Comparison of ENCODE assay signal across 31 mouse cellular contexts in genomic region chr8:91925968-91926524, GRCm38 (mm10).
A peak's percentile ranks its signal among the peaks of the same experiment; 100 is the strongest.
DNase-seq lines count a peak whose midpoint lies in the region; ATAC-seq and TF ChIP-seq lines count a peak whose summit lies in the region.
"Had no signal": no experiment of that assay in that cellular context is flagged by ENCODE, and none has a peak within 500 bp of the region (broad histone marks: within the 10 kb centered on the region; RNA-seq: fewer than 3 reads in every experiment).

No protein-coding gene starts in this region.

- POLR2A ChIA-PET in Patski (lab: Charles Lee) = interaction anchor here (0.8 kb wide), 1 partner anchor 123 kb away, joined by 3 read pairs; no protein-coding TSS in a partner anchor

- H3K4me1 ChIP-seq in embryonic facial prominence, embryonic 14.5 days (ENCODE audit: control insufficient read depth, insufficient read depth, low read length) = peaks cover 13% of the 10 kb centered on the region; the same call in 1 of the 2 replicates
- peaks cover 54% of the 10 kb centered on the region for H3K4me1 ChIP-seq in limb, embryonic 10.5 days
- peaks cover 9% of the 10 kb centered on the region for H3K4me1 ChIP-seq in liver, embryonic 12.5 days
- H3K4me1 ChIP-seq: forebrain, embryonic 15.5 days; heart, embryonic 13.5 days; kidney, embryonic 15.5 days; lung, embryonic 15.5 days; midbrain, embryonic 13.5 days had no signal

- no peak overlapping the region for H3K9ac ChIP-seq in embryonic facial prominence, embryonic 14.5 days (ENCODE audit: low read depth, low read length)
- H3K9ac ChIP-seq in liver, embryonic 12.5 days = no peak overlapping the region
- H3K9ac ChIP-seq: embryonic facial prominence, embryonic 15.5 days; forebrain, embryonic 15.5 days; heart, embryonic 13.5 days; hindbrain, embryonic 14.5 days; kidney, embryonic 15.5 days; lung, embryonic 15.5 days; midbrain, embryonic 13.5 days had no signal

- no peak overlapping the region for H3K4me3 ChIP-seq in embryonic facial prominence, embryonic 14.5 days (ENCODE audit: low read depth, low read length)
- no peak overlapping the region for H3K4me3 ChIP-seq in limb, embryonic 10.5 days
- no peak overlapping the region for H3K4me3 ChIP-seq in liver, embryonic 12.5 days
- H3K4me3 ChIP-seq: embryonic facial prominence, embryonic 15.5 days; forebrain, embryonic 15.5 days; heart, adult 2 months; heart, embryonic 13.5 days; kidney, embryonic 15.5 days; lung, embryonic 15.5 days; midbrain, embryonic 13.5 days had no signal

- H3K27ac ChIP-seq in embryonic facial prominence, embryonic 14.5 days (replicated peaks; ENCODE audit: low read depth, low read length) = no peak overlapping the region
- H3K27ac ChIP-seq in limb, embryonic 10.5 days = peak overlapping the region; percentile 50
- no peak overlapping the region for H3K27ac ChIP-seq in liver, embryonic 12.5 days
- H3K27ac ChIP-seq: embryonic facial prominence, embryonic 15.5 days; forebrain, embryonic 15.5 days; heart, adult 2 months; heart, embryonic 13.5 days; hindbrain, embryonic 14.5 days; kidney, embryonic 15.5 days; lung, embryonic 15.5 days; midbrain, embryonic 13.5 days; stomach, postnatal 0 days had no signal

- WGBS in embryonic facial prominence, embryonic 14.5 days = 22% methylated on average over 8 of the region's 8 CpGs
- WGBS in limb, embryonic 10.5 days = 19% methylated on average over 8 of the region's 8 CpGs
- WGBS in liver, embryonic 12.5 days (ENCODE audit: insufficient replicate concordance) = 55% methylated on average over 8 of the region's 8 CpGs

- H3K4me2 ChIP-seq in embryonic facial prominence, embryonic 14.5 days (ENCODE audit: low read depth, low read length) = no peak overlapping the region
- no peak overlapping the region for H3K4me2 ChIP-seq in liver, embryonic 12.5 days
- H3K4me2 ChIP-seq: embryonic facial prominence, embryonic 15.5 days; forebrain, embryonic 15.5 days; heart, embryonic 13.5 days; hindbrain, embryonic 14.5 days; kidney, embryonic 15.5 days; lung, embryonic 15.5 days; midbrain, embryonic 13.5 days had no signal

- peak; percentile 70 for ATAC-seq in Patski
- no peak for ATAC-seq in embryonic facial prominence, embryonic 14.5 days (ENCODE audit: low read depth)
- no peak for ATAC-seq in liver, embryonic 12.5 days
- ATAC-seq: activated CD4-positive, CD25-positive, alpha-beta regulatory T cell, adult 4 months; CD4-positive, CD25-positive, alpha-beta regulatory T cell, adult 4 months; forebrain, embryonic 15.5 days; inflammation-experienced regulatory T-cells, adult 6 months; midbrain, embryonic 13.5 days had no signal

- H3K9me3 ChIP-seq in embryonic facial prominence, embryonic 14.5 days (ENCODE audit: control insufficient read depth, low read length) = no peaks in the 10 kb centered on the region
- no peaks in the 10 kb centered on the region for H3K9me3 ChIP-seq in limb, embryonic 10.5 days (replicated peaks)
- no peaks in the 10 kb centered on the region for H3K9me3 ChIP-seq in liver, embryonic 12.5 days (replicated peaks)
- H3K9me3 ChIP-seq: embryonic facial prominence, embryonic 15.5 days; forebrain, embryonic 15.5 days; heart, embryonic 13.5 days; kidney, embryonic 15.5 days; lung, embryonic 15.5 days; midbrain, embryonic 13.5 days had no signal

- peak; percentile 56 for DNase-seq in embryo, embryonic 11 days
- DNase-seq in embryo, embryonic 9.5 days (ENCODE audit: extremely low spot score) = no peak
- no peak for DNase-seq in Patski (ENCODE audit: low read depth, low spot score)
- peak; percentile 61 for DNase-seq in embryonic facial prominence, embryonic 14.5 days (ENCODE audit: low spot score)
- DNase-seq in limb, embryonic 10.5 days (ENCODE audit: low spot score) = no peak
- DNase-seq in kidney, adult 11 months = no peak
- no peak for DNase-seq in ovary, adult 18-20 months (ENCODE audit: low spot score)
- DNase-seq: adrenal gland, adult 8-10 months; cerebellum, adult 8-10 months; cerebellum, postnatal 36 days; heart, adult 2 months; heart, postnatal 10 days; kidney, adult 18-20 months; kidney, postnatal 25 days; layer of hippocampus, postnatal 36 days; left cerebral cortex, postnatal 4 days; right cerebral cortex, postnatal 25 days; thymus, adult 18-20 months; thymus, postnatal 25 days had no signal

- no peak for TF ChIP-seq CTCF in Patski (IDR thresholded peaks at IDR 0.05)

- no peaks in the 10 kb centered on the region for H3K27me3 ChIP-seq in Patski
- 0 out of 2 replicates have a peak, but pooled peaks cover 3% of the 10 kb centered on the region for H3K27me3 ChIP-seq in embryonic facial prominence, embryonic 14.5 days (replicated peaks; ENCODE audit: control insufficient read depth, insufficient read depth, low read length)
- peaks cover 63% of the 10 kb centered on the region for H3K27me3 ChIP-seq in limb, embryonic 10.5 days (ENCODE audit: low read depth, poor library complexity, severe bottlenecking)
- H3K27me3 ChIP-seq in liver, embryonic 12.5 days (replicated peaks) = 0 out of 2 replicates have a peak, but pooled peaks cover 12% of the 10 kb centered on the region
- H3K27me3 ChIP-seq: forebrain, embryonic 15.5 days; lung, embryonic 15.5 days had no signal

- CTCF ChIA-PET in Patski (lab: Charles Lee) = interaction anchor here (1.2 to 1.4 kb wide), 2 partner anchors 11 kb away, joined by 4 to 5 read pairs; no protein-coding TSS in a partner anchor

- in situ Hi-C loops in Patski (cut with MboI; ENCODE audit: low pct_unique_long_range_greater_than_20kb) = loop anchor here (10.0 kb wide), 1 partner anchor 121 kb away; the partner anchor contains the start of gene Irx3

- H3K36me3 ChIP-seq in embryonic facial prominence, embryonic 14.5 days (ENCODE audit: control insufficient read depth, insufficient read depth, low read length) = no peaks in the 10 kb centered on the region
- H3K36me3 ChIP-seq in limb, embryonic 10.5 days = no peaks in the 10 kb centered on the region
- H3K36me3 ChIP-seq in liver, embryonic 12.5 days = no peaks in the 10 kb centered on the region
- H3K36me3 ChIP-seq: embryonic facial prominence, embryonic 15.5 days; forebrain, embryonic 15.5 days; heart, embryonic 13.5 days; kidney, embryonic 15.5 days; lung, embryonic 15.5 days; midbrain, embryonic 13.5 days had no signal

Comparison
In these comparisons a context has a peak if more than half of its experiments do, and no peak if none do; other contexts are left out.
1. DNase-seq: peak in embryo, embryonic 11 days (single experiment) and embryonic facial prominence, embryonic 14.5 days (single experiment); none in embryo, embryonic 9.5 days (single experiment), Patski (single experiment), limb, embryonic 10.5 days (single experiment), kidney, adult 11 months (single experiment) and ovary, adult 18-20 months (single experiment).